Mouse (Mus musculus): ENCODE results near the gene Arhgef25. TPM values are rescaled to one million over a fixed set of nuclear protein-coding genes. Genes with fewer than 3 reads are reported as not detected.
"Not testable (repeated sequence)": the region's sequence is repeated elsewhere in the genome, so short reads cannot be mapped to it uniquely, and the experiment has no call there.

Arhgef25 gene
- polyA plus RNA-seq, 1 experiment from 2014 or later = 25.5 TPM

DNA sequence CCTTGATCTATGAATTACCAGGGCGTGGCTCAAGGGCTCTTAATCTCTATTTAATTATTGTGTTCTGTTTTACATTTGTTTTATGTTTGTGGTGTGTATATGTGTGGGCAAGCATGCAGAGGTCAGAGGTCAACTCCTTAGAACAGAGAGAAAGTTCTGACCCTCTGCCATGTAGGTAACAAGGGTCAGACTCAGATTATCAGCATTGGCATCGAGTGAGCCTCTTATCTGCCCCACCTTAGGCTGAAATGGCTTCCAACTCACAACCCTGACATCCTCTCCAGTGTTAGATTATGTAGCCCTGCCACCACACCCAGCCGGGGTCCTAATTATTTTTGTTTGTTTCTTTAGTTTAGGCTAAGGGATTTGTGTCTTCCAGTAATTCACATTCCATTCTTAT is 31.4 kb downstream of the Arhgef25 start:
- H3K4me1 ChIP-seq (replicated peaks; ENCODE audit: control insufficient read depth, insufficient read depth, low read length) = no peaks in the 10 kb centered on the region
- no peak overlapping the region for H3K4me2 ChIP-seq (replicated peaks)
- H3K9ac ChIP-seq = no peak overlapping the region
- H3K36me3 ChIP-seq (replicated peaks; ENCODE audit: control insufficient read depth, insufficient read depth) = no peaks in the 10 kb centered on the region
- DNase-seq (ENCODE audit: low spot score) = no peak
- H3K9me3 ChIP-seq (ENCODE audit: control insufficient read depth, low read length) = no peaks in the 10 kb centered on the region
- no peaks in the 10 kb centered on the region for H3K27me3 ChIP-seq (ENCODE audit: control insufficient read depth, insufficient read depth, low read length)
- WGBS = 78% methylated on average over 3 of the region's 3 CpGs
- no peak overlapping the region for H3K27ac ChIP-seq
- H3K4me3 ChIP-seq (replicated peaks; ENCODE audit: low read length) = no peak overlapping the region
- ATAC-seq (ENCODE audit: low FRiP score) = no peak

DNA sequence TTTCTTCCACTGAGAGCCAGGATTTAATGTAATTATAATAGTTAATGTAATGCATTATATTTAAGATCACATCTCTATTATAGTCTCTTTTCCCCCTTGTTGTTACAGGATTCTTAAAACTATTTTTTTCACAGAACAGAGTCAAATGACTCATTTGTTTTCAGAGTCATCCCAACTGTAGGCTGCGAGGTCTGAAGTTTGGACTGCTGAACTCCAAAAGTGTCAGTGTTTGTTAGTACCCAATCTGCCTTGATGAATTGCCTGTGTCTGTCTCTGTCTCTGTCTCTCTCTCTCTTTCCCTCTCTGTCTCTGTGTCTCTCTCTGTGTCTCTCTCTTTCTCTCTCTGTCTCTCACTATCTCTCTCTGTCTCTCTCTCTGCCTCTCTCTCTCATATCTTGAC is 33.4 kb downstream of the Arhgef25 start:
- DNase-seq (ENCODE audit: low spot score) = no peak
- no peaks in the 10 kb centered on the region for H3K4me1 ChIP-seq (replicated peaks; ENCODE audit: control insufficient read depth, insufficient read depth, low read length)
- no peaks in the 10 kb centered on the region for H3K27me3 ChIP-seq (ENCODE audit: control insufficient read depth, insufficient read depth, low read length)
- H3K9ac ChIP-seq = no peak overlapping the region
- no peaks in the 10 kb centered on the region for H3K36me3 ChIP-seq (replicated peaks; ENCODE audit: control insufficient read depth, insufficient read depth)
- no peaks in the 10 kb centered on the region for H3K9me3 ChIP-seq (ENCODE audit: control insufficient read depth, low read length)
- no peak overlapping the region for H3K4me2 ChIP-seq (replicated peaks)
- 86% methylated on average over 1 of the region's 1 CpGs for WGBS
- H3K27ac ChIP-seq = no peak overlapping the region
- H3K4me3 ChIP-seq (replicated peaks; ENCODE audit: low read length) = no peak overlapping the region
- ATAC-seq (ENCODE audit: low FRiP score) = no peak

DNA sequence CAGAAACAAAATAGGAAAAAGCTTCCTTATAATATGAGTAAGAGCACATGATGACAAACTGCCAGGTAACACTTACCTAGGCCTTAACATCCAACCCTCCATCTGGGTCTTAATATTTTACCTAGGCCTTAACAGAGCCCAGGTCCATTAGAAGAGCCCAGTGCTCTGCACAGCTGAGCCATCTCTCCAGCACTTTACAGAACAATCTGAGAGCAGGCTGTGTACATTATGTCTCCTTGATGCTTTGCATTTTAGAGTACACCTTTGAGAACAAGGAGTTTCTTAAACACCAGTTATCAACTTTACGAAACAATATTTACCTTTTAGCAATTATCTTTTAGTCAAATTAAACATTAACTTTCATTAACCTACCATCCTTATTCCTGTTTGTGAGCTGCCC is 33.8 kb downstream of the Arhgef25 start:
- no peak for DNase-seq (ENCODE audit: low spot score)
- H3K27me3 ChIP-seq (ENCODE audit: control insufficient read depth, insufficient read depth, low read length) = no peaks in the 10 kb centered on the region
- H3K36me3 ChIP-seq (replicated peaks; ENCODE audit: control insufficient read depth, insufficient read depth) = no peaks in the 10 kb centered on the region
- ATAC-seq (ENCODE audit: low FRiP score) = no peak
- WGBS = 98% methylated on average over 1 of the region's 1 CpGs
- H3K4me1 ChIP-seq (replicated peaks; ENCODE audit: control insufficient read depth, insufficient read depth, low read length) = no peaks in the 10 kb centered on the region
- H3K9me3 ChIP-seq (ENCODE audit: control insufficient read depth, low read length) = no peaks in the 10 kb centered on the region
- no peak overlapping the region for H3K4me3 ChIP-seq (replicated peaks; ENCODE audit: low read length)
- H3K4me2 ChIP-seq (replicated peaks) = no peak overlapping the region
- H3K9ac ChIP-seq = no peak overlapping the region
- H3K27ac ChIP-seq = no peak overlapping the region

DNA sequence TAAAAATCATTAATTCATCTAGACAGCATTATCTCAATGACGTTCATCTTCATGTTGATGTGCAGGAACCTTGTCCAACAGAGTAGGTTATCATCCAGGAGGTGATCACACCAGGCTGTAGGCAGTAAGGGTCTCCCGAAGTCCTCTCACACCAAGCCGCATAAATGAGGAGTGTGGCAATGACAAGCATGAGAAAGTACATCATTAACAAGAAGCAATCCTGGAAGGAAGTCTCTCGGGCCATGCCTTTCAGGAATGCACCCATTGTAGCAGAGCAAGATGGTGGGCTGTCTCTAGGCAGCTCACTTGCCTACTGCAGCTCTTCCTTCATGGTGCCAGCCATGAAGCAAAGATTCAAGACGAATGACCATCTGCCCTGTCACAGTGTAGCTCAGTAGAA is 35.2 kb downstream of the Arhgef25 start:
- no peak overlapping the region for H3K4me2 ChIP-seq (replicated peaks)
- H3K36me3 ChIP-seq (replicated peaks; ENCODE audit: control insufficient read depth, insufficient read depth) = no peaks in the 10 kb centered on the region
- H3K4me3 ChIP-seq (replicated peaks; ENCODE audit: low read length) = no peak overlapping the region
- DNase-seq (ENCODE audit: low spot score) = no peak
- no peaks in the 10 kb centered on the region for H3K4me1 ChIP-seq (replicated peaks; ENCODE audit: control insufficient read depth, insufficient read depth, low read length)
- H3K9me3 ChIP-seq (ENCODE audit: control insufficient read depth, low read length) = no peaks in the 10 kb centered on the region
- H3K27ac ChIP-seq = no peak overlapping the region
- no peak for ATAC-seq (ENCODE audit: low FRiP score)
- WGBS = 88% methylated on average over 5 of the region's 5 CpGs
- no peak overlapping the region for H3K9ac ChIP-seq
- H3K27me3 ChIP-seq (ENCODE audit: control insufficient read depth, insufficient read depth, low read length) = no peaks in the 10 kb centered on the region

DNA sequence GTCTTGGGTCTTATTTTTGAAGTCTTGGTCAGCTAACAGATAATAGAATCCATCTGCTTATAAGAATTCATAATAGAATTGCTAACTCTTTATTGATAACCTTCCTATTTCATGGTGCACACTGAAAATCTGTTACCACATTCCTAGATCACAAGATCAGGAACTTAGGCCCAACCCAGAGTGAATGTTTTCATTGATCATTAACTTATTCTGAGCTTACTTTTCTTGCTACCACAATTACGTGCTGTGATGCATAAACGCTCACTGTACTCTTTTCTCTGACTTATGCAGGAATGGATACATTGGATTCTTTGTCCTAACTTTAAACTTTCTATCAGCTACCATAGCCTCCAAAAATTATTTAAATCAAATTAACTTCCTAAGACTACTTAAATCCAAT is 35.6 kb downstream of the Arhgef25 start:
- DNase-seq (ENCODE audit: low spot score) (no peak), ATAC-seq (ENCODE audit: low FRiP score) (no peak)
- Histone ChIP-seq H3K9me3 (ENCODE audit: control insufficient read depth, low read length) (no peaks in the 10 kb centered on the region), H3K9ac (no peak overlapping the region), H3K36me3 (replicated peaks; ENCODE audit: control insufficient read depth, insufficient read depth) (no peaks in the 10 kb centered on the region), H3K4me1 (replicated peaks; ENCODE audit: control insufficient read depth, insufficient read depth, low read length) (no peaks in the 10 kb centered on the region), H3K4me3 (replicated peaks; ENCODE audit: low read length) (no peak overlapping the region), H3K4me2 (replicated peaks) (no peak overlapping the region), H3K27ac (no peak overlapping the region), H3K27me3 (ENCODE audit: control insufficient read depth, insufficient read depth, low read length) (no peaks in the 10 kb centered on the region)
- 91% methylated on average over 2 of the region's 2 CpGs for WGBS

DNA sequence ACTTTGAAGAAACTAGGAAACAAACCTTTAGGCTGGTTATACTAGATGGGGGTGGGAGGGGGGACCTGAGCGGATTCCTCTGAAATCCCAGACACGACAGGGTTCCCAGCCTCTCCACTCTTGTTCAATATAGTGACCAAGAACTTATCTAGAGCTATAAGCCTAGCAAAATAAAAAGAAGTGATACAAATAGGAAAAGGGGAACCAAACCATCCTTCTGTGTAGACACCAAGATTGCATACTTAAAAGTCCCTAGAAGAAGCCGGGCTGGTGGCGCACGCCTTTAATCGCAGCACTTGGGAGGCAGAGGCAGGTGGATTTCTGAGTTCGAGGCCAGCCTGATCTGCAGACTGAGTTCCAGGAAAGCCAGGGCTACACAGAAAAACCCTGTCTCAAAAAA is 36.6 kb downstream of the Arhgef25 start:
- Histone ChIP-seq H3K27ac (no peak overlapping the region), H3K36me3 (replicated peaks; ENCODE audit: control insufficient read depth, insufficient read depth) (no peaks in the 10 kb centered on the region), H3K9ac (no peak overlapping the region), H3K9me3 (ENCODE audit: control insufficient read depth, low read length) (no peaks in the 10 kb centered on the region), H3K4me1 (replicated peaks; ENCODE audit: control insufficient read depth, insufficient read depth, low read length) (no peaks in the 10 kb centered on the region), H3K27me3 (ENCODE audit: control insufficient read depth, insufficient read depth, low read length) (no peaks in the 10 kb centered on the region), H3K4me2 (replicated peaks) (no peak overlapping the region), H3K4me3 (replicated peaks; ENCODE audit: low read length) (no peak overlapping the region)
- no peak for DNase-seq (ENCODE audit: low spot score)
- 97% methylated on average over 7 of the region's 7 CpGs for WGBS
- no peak for ATAC-seq (ENCODE audit: low FRiP score)

DNA sequence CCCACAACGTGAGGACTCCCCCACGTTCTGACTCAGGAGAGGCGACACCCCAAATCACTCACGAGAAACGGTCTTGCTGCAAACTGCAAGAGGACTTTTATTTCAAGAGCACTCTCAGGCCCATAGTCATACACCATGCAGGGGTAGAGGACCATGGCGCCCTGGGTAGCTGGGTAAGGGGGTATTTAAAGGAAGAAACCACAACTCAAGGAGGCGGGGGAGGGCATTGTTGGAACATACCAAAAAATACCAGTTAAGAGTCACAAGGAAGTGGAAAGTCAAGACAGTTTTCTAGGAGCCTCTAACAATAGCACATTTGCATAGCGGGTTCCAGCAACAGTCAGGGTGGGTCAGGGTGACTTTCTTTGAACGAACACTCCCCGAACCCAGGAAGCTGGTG is 37.3 kb downstream of the Arhgef25 start:
- 90% methylated on average over 10 of the region's 10 CpGs for WGBS

DNA sequence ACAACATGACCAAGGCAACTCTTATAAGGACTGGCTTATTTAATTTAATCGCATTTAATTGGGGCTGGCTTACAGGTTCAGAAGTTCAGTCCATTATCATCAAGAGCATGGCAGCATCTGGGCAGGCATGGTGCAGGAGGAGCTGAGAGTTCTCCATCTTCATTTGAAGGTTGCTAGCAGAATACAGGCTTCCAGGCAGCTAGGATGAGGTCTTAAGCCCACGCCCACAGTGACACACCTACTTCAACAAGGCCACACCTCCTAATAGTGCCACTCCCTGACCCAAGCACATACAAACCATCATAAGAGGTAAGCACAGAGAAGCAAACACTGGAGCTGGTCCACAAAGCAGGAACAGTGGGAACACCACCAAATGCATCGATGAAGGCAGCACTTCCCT is 38.6 kb downstream of the Arhgef25 start:
- DNase-seq (ENCODE audit: low spot score); H3K4me1 ChIP-seq (replicated peaks; ENCODE audit: control insufficient read depth, insufficient read depth, low read length); H3K36me3 ChIP-seq (replicated peaks; ENCODE audit: control insufficient read depth, insufficient read depth); H3K4me3 ChIP-seq (replicated peaks; ENCODE audit: low read length); ATAC-seq (ENCODE audit: low FRiP score); H3K9ac ChIP-seq; H3K27me3 ChIP-seq (ENCODE audit: control insufficient read depth, insufficient read depth, low read length); H3K9me3 ChIP-seq (ENCODE audit: control insufficient read depth, low read length); H3K4me2 ChIP-seq (replicated peaks); H3K27ac ChIP-seq: not testable (repeated sequence)
- WGBS = 88% methylated on average over 3 of the region's 3 CpGs

More for the DNA sequence above, 37.3 kb downstream of the Arhgef25 start:
- DNase-seq (ENCODE audit: low spot score); ATAC-seq (ENCODE audit: low FRiP score); H3K27ac ChIP-seq; H3K36me3 ChIP-seq (replicated peaks; ENCODE audit: control insufficient read depth, insufficient read depth); H3K27me3 ChIP-seq (ENCODE audit: control insufficient read depth, insufficient read depth, low read length); H3K9me3 ChIP-seq (ENCODE audit: control insufficient read depth, low read length); H3K4me1 ChIP-seq (replicated peaks; ENCODE audit: control insufficient read depth, insufficient read depth, low read length); H3K4me2 ChIP-seq (replicated peaks); H3K9ac ChIP-seq; H3K4me3 ChIP-seq (replicated peaks; ENCODE audit: low read length): not testable (repeated sequence)

DNA sequence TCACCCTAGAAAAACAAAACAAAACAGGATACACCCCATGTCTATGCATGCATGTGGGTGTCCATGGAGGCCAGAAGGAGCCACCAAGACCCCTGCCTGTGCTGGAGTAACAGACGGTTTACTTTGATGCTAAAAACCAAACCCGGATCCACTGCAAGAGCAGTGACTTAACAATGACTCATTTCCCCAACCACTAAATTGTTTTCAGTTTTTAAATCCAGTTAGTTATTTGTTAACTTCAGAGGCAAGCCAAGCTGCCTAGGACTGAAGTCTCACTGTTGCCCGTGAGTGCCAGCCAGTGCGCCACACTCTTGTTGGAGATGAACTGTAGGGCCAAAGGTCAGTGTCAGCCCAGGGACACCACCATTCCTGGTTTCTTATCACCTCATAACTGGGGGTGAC is 39.4 kb downstream of the Arhgef25 start:
- DNase-seq (ENCODE audit: low spot score) (no peak), ATAC-seq (ENCODE audit: low FRiP score) (no peak)
- H3K4me1 ChIP-seq (replicated peaks; ENCODE audit: control insufficient read depth, insufficient read depth, low read length) = no peaks in the 10 kb centered on the region
- H3K9me3 ChIP-seq (ENCODE audit: control insufficient read depth, low read length) = no peaks in the 10 kb centered on the region
- no peaks in the 10 kb centered on the region for H3K36me3 ChIP-seq (replicated peaks; ENCODE audit: control insufficient read depth, insufficient read depth)
- H3K27me3 ChIP-seq (ENCODE audit: control insufficient read depth, insufficient read depth, low read length) = no peaks in the 10 kb centered on the region
- no peak overlapping the region for H3K4me2 ChIP-seq (replicated peaks)
- H3K9ac ChIP-seq = no peak overlapping the region
- no peak overlapping the region for H3K27ac ChIP-seq
- H3K4me3 ChIP-seq (replicated peaks; ENCODE audit: low read length) = no peak overlapping the region
- WGBS = 87% methylated on average over 4 of the region's 4 CpGs

DNA sequence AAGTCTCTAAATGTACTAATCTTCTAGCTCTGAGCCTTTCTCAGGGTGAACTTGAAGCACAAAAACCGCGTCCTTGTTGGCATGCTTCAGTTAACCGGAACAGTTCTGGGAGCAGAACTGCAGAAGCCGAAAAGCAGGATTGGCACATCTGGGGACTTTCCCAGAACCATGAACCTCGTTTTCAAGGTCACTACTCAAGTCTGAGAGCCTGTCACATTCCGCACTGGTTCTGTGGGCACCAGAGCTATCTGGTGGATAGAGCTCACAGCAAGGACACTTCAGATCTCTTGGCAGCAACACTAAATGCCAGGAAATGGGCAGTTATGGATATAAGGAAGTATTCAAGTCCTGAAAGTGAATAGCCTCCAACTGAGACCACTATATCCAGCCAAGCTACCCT is 42.7 kb downstream of the Arhgef25 start:
- H3K9ac ChIP-seq = no peak overlapping the region
- DNase-seq (ENCODE audit: low spot score) (no peak), ATAC-seq (ENCODE audit: low FRiP score) (no peak)
- 76% methylated on average over 6 of the region's 6 CpGs for WGBS
- no peak overlapping the region for H3K4me2 ChIP-seq (replicated peaks)
- H3K9me3 ChIP-seq (ENCODE audit: control insufficient read depth, low read length) = no peaks in the 10 kb centered on the region
- H3K27ac ChIP-seq = no peak overlapping the region
- no peaks in the 10 kb centered on the region for H3K27me3 ChIP-seq (ENCODE audit: control insufficient read depth, insufficient read depth, low read length)
- H3K36me3 ChIP-seq (replicated peaks; ENCODE audit: control insufficient read depth, insufficient read depth) = no peaks in the 10 kb centered on the region
- no peak overlapping the region for H3K4me3 ChIP-seq (replicated peaks; ENCODE audit: low read length)
- no peaks in the 10 kb centered on the region for H3K4me1 ChIP-seq (replicated peaks; ENCODE audit: control insufficient read depth, insufficient read depth, low read length)

All from hindbrain, embryonic 14.5 days (tissue).